Mouse (Mus musculus): ENCODE data around the gene Pik3r6. TPM values are rescaled to one million over a fixed set of nuclear protein-coding genes. Genes with fewer than 3 reads are reported as not detected.
A peak's percentile ranks its signal among the peaks of the same experiment; 100 is the strongest.

The Pik3r6 gene
- polyA plus RNA-seq, 1 experiment from 2014 or later = 1.8 TPM

DNA sequence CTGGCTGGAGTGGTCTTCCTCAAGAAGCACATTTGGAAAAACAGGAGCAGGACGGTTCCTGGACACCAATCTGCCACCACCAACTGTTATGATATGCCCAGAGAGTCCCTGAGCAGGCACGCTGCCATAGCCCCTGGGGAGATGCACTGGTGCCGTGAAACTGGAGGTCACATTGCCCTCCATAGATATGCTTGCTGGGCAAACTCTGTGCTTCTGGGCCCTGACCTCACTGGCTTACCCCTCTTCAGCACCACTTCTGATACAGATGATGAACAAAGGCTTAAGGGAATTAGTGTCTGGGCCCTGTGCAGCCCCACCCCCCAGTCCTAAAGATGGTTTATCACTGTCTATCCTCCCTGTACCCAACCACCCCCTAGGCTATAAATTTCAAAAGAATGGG is 90.4 kb downstream of the Pik3r6 start:
- Histone ChIP-seq H3K27ac (no peak overlapping the region), H3K4me2 (no peak overlapping the region), H3K27me3 (replicated peaks) (peaks cover 18% of the 10 kb centered on the region), H3K9ac (no peak overlapping the region), H3K9me3 (replicated peaks) (no peaks in the 10 kb centered on the region), H3K36me3 (no peaks in the 10 kb centered on the region), H3K4me3 (no peak overlapping the region), H3K4me1 (peaks cover 5% of the 10 kb centered on the region)
- no peak for ATAC-seq
- WGBS (ENCODE audit: insufficient replicate concordance) = 53% methylated on average over 3 of the region's 3 CpGs

- Histone ChIP-seq H3K9ac (no peak overlapping the region), H3K4me3 (no peak overlapping the region), H3K4me2 (no peak overlapping the region), H3K4me1 (peaks cover 12% of the 10 kb centered on the region), H3K36me3 (no peaks in the 10 kb centered on the region), H3K27ac (no peak overlapping the region), H3K9me3 (replicated peaks) (no peaks in the 10 kb centered on the region), H3K27me3 (replicated peaks) (no peaks in the 10 kb centered on the region; the same call in 1 of the 2 replicates)
- 55% methylated on average over 2 of the region's 2 CpGs for WGBS (ENCODE audit: insufficient replicate concordance)
- no peak for ATAC-seq
Measured at GRCm38 (mm10) chr11:68597912-68598311, 95.1 kb downstream of the Pik3r6 start.

- no peak overlapping the region for H3K27ac ChIP-seq
- H3K27me3 ChIP-seq (replicated peaks) = no peaks in the 10 kb centered on the region
- 41% methylated on average over 6 of the region's 6 CpGs for WGBS (ENCODE audit: insufficient replicate concordance)
- H3K4me3 ChIP-seq = no peak overlapping the region
- H3K4me2 ChIP-seq = no peak overlapping the region
- H3K4me1 ChIP-seq = peaks cover 12% of the 10 kb centered on the region
- H3K36me3 ChIP-seq = no peaks in the 10 kb centered on the region
- no peak for ATAC-seq
- H3K9me3 ChIP-seq (replicated peaks) = no peaks in the 10 kb centered on the region
- no peak overlapping the region for H3K9ac ChIP-seq
Measured at GRCm38 (mm10) chr11:68600551-68601021, 97.8 kb downstream of the Pik3r6 start.

- peaks cover 12% of the 10 kb centered on the region for H3K4me1 ChIP-seq
- no peak overlapping the region for H3K4me3 ChIP-seq
- H3K27ac ChIP-seq = peak overlapping the region; percentile 37; the same call in 1 of the 2 replicates
- no peak for ATAC-seq
- no peak overlapping the region for H3K9ac ChIP-seq
- no peaks in the 10 kb centered on the region for H3K36me3 ChIP-seq
- WGBS (ENCODE audit: insufficient replicate concordance) = 16% methylated on average over 9 of the region's 9 CpGs
- H3K9me3 ChIP-seq (replicated peaks) = no peaks in the 10 kb centered on the region
- H3K27me3 ChIP-seq (replicated peaks) = no peaks in the 10 kb centered on the region
- H3K4me2 ChIP-seq = no peak overlapping the region
Measured at GRCm38 (mm10) chr11:68601486-68601991, 98.7 kb downstream of the Pik3r6 start.

Other genes starting within 250 kb of the Pik3r6 start
- 0.53 and 0.57 TPM in 2 replicates for gene Ntn1, start 102.2 kb upstream of the Pik3r6 start, polyA plus RNA-seq (2016; fragmentation: Nextera tagmentation; extraction: Ambion mirVana)
- 0.24 and 0.27 TPM in 2 replicates for gene Pik3r5, start 70.9 kb upstream of the Pik3r6 start, polyA plus RNA-seq (2016; fragmentation: Nextera tagmentation; extraction: Ambion mirVana)
- not detected in 2 replicates for gene Mfsd6l, start 53.2 kb downstream of the Pik3r6 start, polyA plus RNA-seq (2016; fragmentation: Nextera tagmentation; extraction: Ambion mirVana)
- 0.15 TPM in 1 of 2 replicates, not detected in the other for gene Ccdc42, start 84.0 kb downstream of the Pik3r6 start, polyA plus RNA-seq (2016; fragmentation: Nextera tagmentation; extraction: Ambion mirVana)
- gene Myh10, start 188.5 kb downstream of the Pik3r6 start, polyA plus RNA-seq (2016; fragmentation: Nextera tagmentation; extraction: Ambion mirVana) = 34.6 and 37.0 TPM in 2 replicates